Mouse (Mus musculus): Measurements from ENCODE around the gene Olfr286. TPM values are rescaled to one million over a fixed set of nuclear protein-coding genes. Genes with fewer than 3 reads are reported as not detected.

Olfr286 gene
- total RNA-seq (2014; rRNA removed; ENCODE audit: low replicate concordance) (not detected in 2 replicates), polyA plus RNA-seq (2015; fragmentation: Nextera tagmentation; extraction: Ambion mirVana) (not detected in 2 replicates)

DNA sequence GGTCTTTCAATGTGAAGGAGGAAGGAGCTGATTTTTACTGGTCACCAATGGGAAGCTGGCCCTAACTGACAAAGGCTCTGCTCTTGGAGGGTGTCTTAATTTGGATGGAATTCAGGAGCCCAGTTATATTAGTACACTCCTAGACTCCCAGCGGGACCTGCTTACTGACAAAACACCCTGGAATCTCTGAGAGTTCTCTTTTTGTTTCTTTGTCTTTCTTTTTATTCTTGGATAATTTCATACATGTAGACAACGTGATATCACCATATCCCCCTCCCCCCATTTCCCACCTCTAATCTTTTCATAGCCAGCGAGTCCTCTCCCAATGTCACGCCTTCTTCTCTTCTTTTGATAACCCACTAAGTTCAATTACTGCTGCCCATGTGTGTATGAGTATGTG lies at the start of gene Olfr286:
Olfr286 (minus strand) TSS at position 101 of the 400 bp plus-strand sequence.
- H3K4me2 ChIP-seq (ENCODE audit: low read depth, low read length) = no peak within 1 kb of the TSS
- no peaks in the 10 kb centered on the region for H3K27me3 ChIP-seq (ENCODE audit: control insufficient read depth, insufficient read depth, low read length)
- DNase-seq (ENCODE audit: low spot score) (no peak), ATAC-seq (ENCODE audit: insufficient read depth, low read depth) (no peak)
- no peak within 1 kb of the TSS for H3K27ac ChIP-seq (ENCODE audit: low read depth)
- no peaks in the 10 kb centered on the region for H3K36me3 ChIP-seq (replicated peaks; ENCODE audit: control insufficient read depth, insufficient read depth, low read length)
- TF ChIP-seq EP300 (IDR thresholded peaks at IDR 0.05; ENCODE audit: low read depth) = no peak
- TF ChIP-seq CTCF (IDR thresholded peaks at IDR 0.05; ENCODE audit: low read depth) = no peak
- H3K9me3 ChIP-seq (replicated peaks; ENCODE audit: control insufficient read depth, low read length) = no peaks in the 10 kb centered on the region
- H3K4me1 ChIP-seq (ENCODE audit: control insufficient read depth, insufficient read depth) = no peaks in the 10 kb centered on the region
- H3K4me3 ChIP-seq (ENCODE audit: low read depth, low read length) = no peak within 1 kb of the TSS
- 78% methylated on average over 4 of the region's 4 CpGs for WGBS
- H3K9ac ChIP-seq (replicated peaks; ENCODE audit: low read depth, low read length) = no peak within 1 kb of the TSS

- ATAC-seq (ENCODE audit: insufficient read depth, low read depth) (no peak), DNase-seq (ENCODE audit: low spot score) (no peak)
- H3K4me3 ChIP-seq (ENCODE audit: low read depth, low read length) = no peak overlapping the region
- H3K4me2 ChIP-seq (ENCODE audit: low read depth, low read length) = no peak overlapping the region
- no peaks in the 10 kb centered on the region for H3K36me3 ChIP-seq (replicated peaks; ENCODE audit: control insufficient read depth, insufficient read depth, low read length)
- no peaks in the 10 kb centered on the region for H3K9me3 ChIP-seq (replicated peaks; ENCODE audit: control insufficient read depth, low read length)
- WGBS = 74% methylated on average over 7 of the region's 7 CpGs
- no peaks in the 10 kb centered on the region for H3K27me3 ChIP-seq (ENCODE audit: control insufficient read depth, insufficient read depth, low read length)
- no peak overlapping the region for H3K9ac ChIP-seq (replicated peaks; ENCODE audit: low read depth, low read length)
- TF ChIP-seq EP300 (IDR thresholded peaks at IDR 0.05; ENCODE audit: low read depth) = no peak
- TF ChIP-seq CTCF (IDR thresholded peaks at IDR 0.05; ENCODE audit: low read depth) = no peak
- no peak overlapping the region for H3K27ac ChIP-seq (ENCODE audit: low read depth)
- no peaks in the 10 kb centered on the region for H3K4me1 ChIP-seq (ENCODE audit: control insufficient read depth, insufficient read depth)
Measured at GRCm38 (mm10) chr15:98257776-98258175, 23.5 kb upstream of the Olfr286 start.

DNA sequence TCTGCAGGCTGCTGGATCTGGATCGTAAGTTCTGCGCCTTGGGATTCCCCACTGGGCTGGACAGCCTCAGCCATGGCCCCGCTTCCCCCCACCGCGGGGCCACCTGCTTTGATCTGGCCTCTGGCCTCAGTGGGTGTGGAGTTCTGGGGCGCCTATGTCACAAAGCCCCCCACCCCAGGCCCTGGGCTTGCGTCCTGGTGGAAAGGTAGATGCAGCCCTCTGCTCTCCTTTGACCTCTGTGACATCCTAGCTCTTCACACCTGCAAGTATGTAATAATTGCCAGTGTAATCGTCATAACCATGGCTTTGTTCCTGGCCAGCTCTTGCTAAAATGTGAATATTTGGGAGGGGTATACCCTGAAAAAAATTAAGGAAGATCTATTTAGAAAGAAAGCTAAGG lies 22.9 kb upstream of the Olfr286 start, which contains the start of gene H1fnt:
H1fnt (minus strand) TSS at position 101 of the 400 bp plus-strand sequence.
- Histone ChIP-seq H3K27me3 (ENCODE audit: control insufficient read depth, insufficient read depth, low read length) (no peaks in the 10 kb centered on the region), H3K4me2 (ENCODE audit: low read depth, low read length) (no peak within 1 kb of the TSS), H3K36me3 (replicated peaks; ENCODE audit: control insufficient read depth, insufficient read depth, low read length) (no peaks in the 10 kb centered on the region), H3K9me3 (replicated peaks; ENCODE audit: control insufficient read depth, low read length) (no peaks in the 10 kb centered on the region), H3K9ac (replicated peaks; ENCODE audit: low read depth, low read length) (no peak within 1 kb of the TSS), H3K4me1 (ENCODE audit: control insufficient read depth, insufficient read depth) (no peaks in the 10 kb centered on the region), H3K4me3 (ENCODE audit: low read depth, low read length) (no peak within 1 kb of the TSS), H3K27ac (ENCODE audit: low read depth) (no peak within 1 kb of the TSS)
- DNase-seq (ENCODE audit: low spot score) (no peak), ATAC-seq (ENCODE audit: insufficient read depth, low read depth) (no peak)
- no peak for TF ChIP-seq CTCF (IDR thresholded peaks at IDR 0.05; ENCODE audit: low read depth)
- TF ChIP-seq EP300 (IDR thresholded peaks at IDR 0.05; ENCODE audit: low read depth) = no peak
- WGBS = 75% methylated on average over 8 of the region's 8 CpGs

DNA sequence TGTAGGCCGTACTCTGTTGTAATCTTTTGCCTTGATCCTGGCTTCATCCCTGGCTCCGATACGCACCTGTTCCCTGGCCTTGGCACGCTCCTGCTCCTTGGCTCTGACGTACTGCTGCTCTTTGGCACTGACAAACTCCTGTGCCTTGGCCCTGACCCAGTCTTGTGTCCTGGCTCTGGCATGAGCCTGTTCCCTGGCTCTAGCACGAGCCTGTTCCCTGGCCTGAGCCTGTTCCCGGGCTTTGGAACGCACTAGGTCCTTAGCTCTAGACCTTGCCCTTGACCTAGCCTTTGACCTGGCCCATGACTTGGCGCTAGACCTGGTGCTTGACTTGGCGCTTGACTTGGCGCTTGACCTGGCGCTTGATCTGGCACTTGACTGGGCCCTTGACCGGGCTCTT lies 22.0 kb upstream of the Olfr286 start:
- 89% methylated on average over 13 of the region's 13 CpGs for WGBS
- H3K9ac ChIP-seq (replicated peaks; ENCODE audit: low read depth, low read length) = no peak overlapping the region
- H3K27ac ChIP-seq (ENCODE audit: low read depth) = no peak overlapping the region
- H3K4me1 ChIP-seq (ENCODE audit: control insufficient read depth, insufficient read depth) = no peaks in the 10 kb centered on the region
- H3K4me2 ChIP-seq (ENCODE audit: low read depth, low read length) = no peak overlapping the region
- H3K9me3 ChIP-seq (replicated peaks; ENCODE audit: control insufficient read depth, low read length) = no peaks in the 10 kb centered on the region
- no peaks in the 10 kb centered on the region for H3K27me3 ChIP-seq (ENCODE audit: control insufficient read depth, insufficient read depth, low read length)
- ATAC-seq (ENCODE audit: insufficient read depth, low read depth) (no peak), DNase-seq (ENCODE audit: low spot score) (no peak)
- H3K36me3 ChIP-seq (replicated peaks; ENCODE audit: control insufficient read depth, insufficient read depth, low read length) = no peaks in the 10 kb centered on the region
- TF ChIP-seq EP300 (IDR thresholded peaks at IDR 0.05; ENCODE audit: low read depth) = no peak
- TF ChIP-seq CTCF (IDR thresholded peaks at IDR 0.05; ENCODE audit: low read depth) = no peak
- H3K4me3 ChIP-seq (ENCODE audit: low read depth, low read length) = no peak overlapping the region

DNA sequence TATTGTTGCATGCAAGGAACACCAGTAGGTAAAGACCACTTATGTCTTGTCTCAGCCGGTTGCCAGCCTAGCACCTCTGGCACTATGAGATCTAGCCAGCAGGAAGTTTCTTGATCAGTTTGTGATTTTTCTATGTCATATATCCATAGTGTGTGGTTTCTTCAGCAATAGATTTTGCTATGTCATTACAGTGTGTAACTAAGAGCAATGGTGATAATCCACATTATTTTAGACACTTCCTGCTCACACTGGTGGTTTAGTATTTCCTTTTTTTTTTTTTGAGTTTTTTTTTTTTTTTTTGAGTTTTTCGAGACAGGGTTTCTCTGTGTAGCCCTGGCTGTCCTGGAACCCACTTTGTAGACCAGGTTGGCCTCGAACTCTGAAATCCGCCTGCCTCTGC lies 1.2 kb upstream of the Olfr286 start:
- DNase-seq (ENCODE audit: low spot score) = no peak
- 78% methylated on average over 4 of the region's 4 CpGs for WGBS
- Histone ChIP-seq H3K4me1 (ENCODE audit: control insufficient read depth, insufficient read depth) (no peaks in the 10 kb centered on the region), H3K9ac (replicated peaks; ENCODE audit: low read depth, low read length) (no peak overlapping the region), H3K36me3 (replicated peaks; ENCODE audit: control insufficient read depth, insufficient read depth, low read length) (no peaks in the 10 kb centered on the region), H3K27ac (ENCODE audit: low read depth) (no peak overlapping the region), H3K4me3 (ENCODE audit: low read depth, low read length) (no peak overlapping the region), H3K9me3 (replicated peaks; ENCODE audit: control insufficient read depth, low read length) (no peaks in the 10 kb centered on the region), H3K4me2 (ENCODE audit: low read depth, low read length) (no peak overlapping the region), H3K27me3 (ENCODE audit: control insufficient read depth, insufficient read depth, low read length) (no peaks in the 10 kb centered on the region)
- no peak for TF ChIP-seq CTCF (IDR thresholded peaks at IDR 0.05; ENCODE audit: low read depth)
- no peak for ATAC-seq (ENCODE audit: insufficient read depth, low read depth)

GRCm38 (mm10) chr15:98226096-98226495 lies 8.2 kb downstream of the Olfr286 start:
- Histone ChIP-seq H3K27ac (ENCODE audit: low read depth) (no peak overlapping the region), H3K4me2 (ENCODE audit: low read depth, low read length) (no peak overlapping the region), H3K9me3 (replicated peaks; ENCODE audit: control insufficient read depth, low read length) (no peaks in the 10 kb centered on the region), H3K4me1 (ENCODE audit: control insufficient read depth, insufficient read depth) (no peaks in the 10 kb centered on the region), H3K4me3 (ENCODE audit: low read depth, low read length) (no peak overlapping the region), H3K27me3 (ENCODE audit: control insufficient read depth, insufficient read depth, low read length) (no peaks in the 10 kb centered on the region), H3K9ac (replicated peaks; ENCODE audit: low read depth, low read length) (no peak overlapping the region), H3K36me3 (replicated peaks; ENCODE audit: control insufficient read depth, insufficient read depth, low read length) (no peaks in the 10 kb centered on the region)
- TF ChIP-seq CTCF (IDR thresholded peaks at IDR 0.05; ENCODE audit: low read depth) = no peak
- ATAC-seq (ENCODE audit: insufficient read depth, low read depth) (no peak), DNase-seq (ENCODE audit: low spot score) (no peak)
- WGBS = 72% methylated on average over 7 of the region's 7 CpGs

Measured in heart, postnatal 0 days (tissue).